Mouse (Mus musculus) limb, embryonic 10.5 days (tissue): ENCODE results near the gene Ifna5. TPM values are rescaled to one million over a fixed set of nuclear protein-coding genes. Genes with fewer than 3 reads are reported as not detected.
"Not testable (repeated sequence)": the region's sequence is repeated elsewhere in the genome, so short reads cannot be mapped to it uniquely, and the experiment has no call there.

ENCODE experiments used
- DNase-seq: peaks from one replicate; pipeline ENCODE4 v3.0.0-alpha.2; 2017; ENCODE audit warnings: low spot score
- H3K27ac ChIP-seq: fragments of 300-500 bp; sonication (generic); 2 replicates; pipeline ENCODE4 v1.5.1; 2016; ENCODE audit warnings: mild to moderate bottlenecking
- H3K27me3 ChIP-seq: fragments of 300-500 bp; sonication (generic); 2 replicates; pipeline ENCODE4 v1.6.1; 2016; ENCODE audit warnings: low read depth, mild to moderate bottlenecking; ENCODE audit not compliant: poor library complexity, severe bottlenecking
- H3K36me3 ChIP-seq: fragments of 300-500 bp; sonication (generic); 2 replicates; pipeline ENCODE4 v1.6.1; 2016; ENCODE audit warnings: mild to moderate bottlenecking, moderate library complexity
- H3K4me1 ChIP-seq: fragments of 300-500 bp; sonication (generic); 2 replicates; pipeline ENCODE4 v1.6.1; 2016
- H3K4me3 ChIP-seq: fragments of 300-500 bp; sonication (generic); 2 replicates; pipeline ENCODE4 v1.5.1; 2016; ENCODE audit warnings: mild to moderate bottlenecking, moderate library complexity
- H3K9me3 ChIP-seq: fragments of 300-500 bp; sonication (generic); replicated peaks from 2 replicates; pipeline ENCODE4 v1.6.1; 2016; ENCODE audit warnings: mild to moderate bottlenecking
- WGBS: fragments of 180-500 bp; shearing (Covaris S2); methylation state at CpG from one replicate; pipeline ENCODE4 v1.1.7; 2016; 5-methylcytosine and 5-hydroxymethylcytosine counted together
- polyA plus RNA-seq: library from polyadenylated mRNA; unstranded; fragments of >200 nt; fragmentation: Nextera tagmentation; extraction: Ambion mirVana; gene quantifications from 2 replicates; pipeline ENCODE4 v1.2.1, GENCODE M21; 2016

The Ifna5 gene
- not detected in 2 replicates for polyA plus RNA-seq

DNA sequence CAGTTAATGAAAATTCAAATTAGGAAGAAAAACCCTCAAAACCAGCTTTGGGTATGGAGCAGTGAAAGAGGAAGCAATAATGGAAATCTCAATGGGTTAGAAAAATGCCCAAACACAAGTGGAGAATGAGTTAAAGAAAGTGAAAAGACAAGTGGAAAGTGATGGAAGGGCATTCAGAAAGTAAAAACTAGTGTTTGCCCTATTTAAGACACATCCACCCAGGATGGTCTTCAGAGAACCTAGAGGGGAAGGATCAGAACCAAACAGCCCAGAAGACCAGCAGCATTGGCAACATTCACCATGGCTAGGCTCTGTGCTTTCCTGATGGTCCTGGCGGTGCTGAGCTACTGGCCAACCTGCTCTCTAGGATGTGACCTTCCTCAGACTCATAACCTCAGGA lies at the start of gene Ifna5:
Ifna5 (plus strand) TSS at position 301 of the 400 bp plus-strand sequence.
- not testable (repeated sequence) for H3K4me1 ChIP-seq, H3K27ac ChIP-seq, DNase-seq, H3K36me3 ChIP-seq, H3K27me3 ChIP-seq, H3K4me3 ChIP-seq, H3K9me3 ChIP-seq
- 85% methylated on average over 1 of the region's 1 CpGs for WGBS

- not testable (repeated sequence) for H3K36me3 ChIP-seq, H3K9me3 ChIP-seq, H3K4me3 ChIP-seq, DNase-seq, H3K27ac ChIP-seq, H3K4me1 ChIP-seq, H3K27me3 ChIP-seq
- WGBS, result 0% methylated on average over 4 of the region's 28 CpGs
These were observed 46.9 kb upstream of the Ifna5 start, which contains the start of gene Gm13277 for GRCm38 (mm10) chr4:88788402-88788801. TSS of gene Gm13277 (plus strand) at chr4:88788632.

GRCm38 (mm10) chr4:88791250-88791649 lies 44.1 kb upstream of the Ifna5 start, which contains the start of gene Gm13278:
TSS of gene Gm13278 (plus strand) at chr4:88791550.
- not testable (repeated sequence) for H3K36me3 ChIP-seq, H3K27me3 ChIP-seq, H3K4me3 ChIP-seq, H3K4me1 ChIP-seq, H3K27ac ChIP-seq, DNase-seq, H3K9me3 ChIP-seq
- WGBS, result no CpG with 5 or more reads among the region's 28 CpGs

- H3K9me3 ChIP-seq, H3K27ac ChIP-seq, DNase-seq, H3K4me1 ChIP-seq, H3K4me3 ChIP-seq, H3K36me3 ChIP-seq, H3K27me3 ChIP-seq: not testable (repeated sequence)
- WGBS, result 2% methylated on average over 21 of the region's 52 CpGs
These were observed 41.2 kb upstream of the Ifna5 start, which contains the start of gene Gm13275 for GRCm38 (mm10) chr4:88793936-88794675. TSS of gene Gm13275 (plus strand) at chr4:88794487.

DNA sequence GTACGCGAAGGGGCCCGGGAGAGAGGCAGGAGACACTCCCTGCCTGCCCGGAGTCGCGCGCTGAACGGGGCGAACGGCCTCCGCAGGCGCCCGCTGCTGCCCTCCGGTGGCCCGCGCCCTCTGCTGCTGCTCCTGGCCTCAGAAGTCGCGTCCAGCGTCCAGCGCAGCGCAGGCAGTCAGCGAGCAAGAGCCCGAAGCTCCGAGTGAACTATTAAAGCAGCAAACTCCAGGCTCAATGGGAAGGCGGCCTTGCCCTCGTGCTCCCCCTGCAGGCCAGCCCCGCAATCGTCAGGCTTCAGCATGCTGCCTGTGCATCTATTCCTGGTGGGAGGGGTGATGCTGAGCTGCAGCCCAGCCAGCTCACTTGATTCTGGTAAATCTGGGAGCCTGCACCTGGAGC lies 38.2 kb upstream of the Ifna5 start, which contains the start of gene Gm13279:
Gm13279 (plus strand) TSS at position 301 of the 400 bp plus-strand sequence.
- not testable (repeated sequence) for DNase-seq, H3K4me1 ChIP-seq, H3K27me3 ChIP-seq, H3K9me3 ChIP-seq, H3K36me3 ChIP-seq, H3K4me3 ChIP-seq, H3K27ac ChIP-seq
- no CpG with 5 or more reads among the region's 28 CpGs for WGBS

- not testable (repeated sequence) for H3K9me3 ChIP-seq, H3K4me3 ChIP-seq, H3K4me1 ChIP-seq, DNase-seq, H3K36me3 ChIP-seq, H3K27me3 ChIP-seq, H3K27ac ChIP-seq
- WGBS, result 9% methylated on average over 6 of the region's 7 CpGs
These were observed 36.0 kb upstream of the Ifna5 start, which contains the start of gene Gm13285 for GRCm38 (mm10) chr4:88799365-88799764. TSS of gene Gm13285 (plus strand) at chr4:88799665.

DNA sequence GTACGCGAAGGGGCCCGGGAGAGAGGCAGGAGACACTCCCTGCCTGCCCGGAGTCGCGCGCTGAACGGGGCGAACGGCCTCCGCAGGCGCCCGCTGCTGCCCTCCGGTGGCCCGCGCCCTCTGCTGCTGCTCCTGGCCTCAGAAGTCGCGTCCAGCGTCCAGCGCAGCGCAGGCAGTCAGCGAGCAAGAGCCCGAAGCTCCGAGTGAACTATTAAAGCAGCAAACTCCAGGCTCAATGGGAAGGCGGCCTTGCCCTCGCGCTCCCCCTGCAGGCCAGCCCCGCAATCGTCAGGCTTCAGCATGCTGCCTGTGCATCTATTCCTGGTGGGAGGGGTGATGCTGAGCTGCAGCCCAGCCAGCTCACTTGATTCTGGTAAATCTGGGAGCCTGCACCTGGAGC lies 32.4 kb upstream of the Ifna5 start, which contains the start of gene Gm13287:
Gm13287 (plus strand) TSS at position 301 of the 400 bp plus-strand sequence.
- H3K4me1 ChIP-seq, H3K4me3 ChIP-seq, DNase-seq, H3K27ac ChIP-seq, H3K9me3 ChIP-seq, H3K36me3 ChIP-seq: not testable (repeated sequence)
- no CpG with 5 or more reads among the region's 29 CpGs for WGBS
- H3K27me3 ChIP-seq, result peaks cover 10% of the 10 kb centered on the region

GRCm38 (mm10) chr4:88805231-88805630 lies 30.1 kb upstream of the Ifna5 start, which contains the start of gene Gm13288:
TSS of gene Gm13288 (plus strand) at chr4:88805531.
- peaks cover 10% of the 10 kb centered on the region for H3K27me3 ChIP-seq
- WGBS, result no CpG with 5 or more reads among the region's 8 CpGs
- H3K4me1 ChIP-seq, DNase-seq, H3K27ac ChIP-seq, H3K36me3 ChIP-seq, H3K4me3 ChIP-seq, H3K9me3 ChIP-seq: not testable (repeated sequence)

- not testable (repeated sequence) for H3K36me3 ChIP-seq, H3K4me3 ChIP-seq, DNase-seq, H3K27ac ChIP-seq, H3K4me1 ChIP-seq, H3K9me3 ChIP-seq
- peaks cover 10% of the 10 kb centered on the region for H3K27me3 ChIP-seq
- WGBS, result 0% methylated on average over 10 of the region's 34 CpGs
These were observed 29.6 kb upstream of the Ifna5 start for GRCm38 (mm10) chr4:88805761-88806160.

DNA sequence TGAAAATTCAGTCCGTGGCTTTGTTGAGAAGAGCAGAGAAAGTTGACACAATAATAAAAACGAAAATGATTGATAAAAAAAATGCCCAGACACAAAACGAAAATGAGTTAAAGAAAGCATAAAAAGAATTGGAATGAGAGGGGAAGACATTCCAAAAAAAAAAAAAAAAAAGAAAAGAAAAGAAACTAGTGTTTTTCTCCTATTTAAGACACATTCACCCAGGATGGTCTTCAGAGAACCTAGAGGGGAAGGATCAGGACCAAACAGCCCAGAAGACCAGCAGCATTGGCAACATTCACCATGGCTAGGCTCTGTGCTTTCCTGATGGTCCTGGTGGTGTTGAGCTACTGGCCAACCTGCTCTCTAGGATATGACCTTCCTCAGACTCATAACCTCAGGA lies 19.4 kb upstream of the Ifna5 start, which contains the start of gene Ifna7:
Ifna7 (plus strand) TSS at position 301 of the 400 bp plus-strand sequence.
- no peak within 1 kb of the TSS for H3K27ac ChIP-seq
- H3K36me3 ChIP-seq, result no peaks in the 10 kb centered on the region
- H3K4me1 ChIP-seq, result no peaks in the 10 kb centered on the region
- no peak for DNase-seq
- H3K27me3 ChIP-seq, result no peaks in the 10 kb centered on the region
- 61% methylated on average over 3 of the region's 3 CpGs for WGBS
- H3K4me3 ChIP-seq, result no peak within 1 kb of the TSS
- no peaks in the 10 kb centered on the region for H3K9me3 ChIP-seq

DNA sequence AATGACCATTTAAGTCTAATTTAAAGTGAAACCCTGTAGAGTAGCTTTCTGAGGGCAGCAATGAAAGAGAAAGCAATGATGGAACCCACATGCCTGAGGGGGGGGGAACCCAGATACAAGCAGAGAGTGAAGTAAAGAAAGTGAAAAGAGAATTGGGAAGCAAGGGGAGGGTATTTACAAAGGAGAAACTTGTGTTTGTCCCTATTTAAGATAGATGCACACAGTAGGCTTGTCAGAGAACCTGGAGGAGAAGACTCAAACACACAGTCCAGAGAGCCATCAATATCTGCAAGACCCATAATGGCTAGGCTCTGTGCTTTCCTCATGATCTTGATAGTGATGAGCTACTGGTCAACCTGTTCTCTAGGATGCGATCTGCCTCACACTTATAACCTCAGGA lies 15.7 kb upstream of the Ifna5 start, which contains the start of gene Ifna11:
Ifna11 (plus strand) TSS at position 301 of the 400 bp plus-strand sequence.
- DNase-seq, result no peak

GRCm38 (mm10) chr4:88822995-88823394 lies 12.3 kb upstream of the Ifna5 start:
- H3K27ac ChIP-seq, result no peak overlapping the region

More for the DNA sequence above, 15.7 kb upstream of the Ifna5 start, which contains the start of gene Ifna11:
- no peaks in the 10 kb centered on the region for H3K4me1 ChIP-seq
- H3K9me3 ChIP-seq, result no peaks in the 10 kb centered on the region
- no peak within 1 kb of the TSS for H3K27ac ChIP-seq
- H3K36me3 ChIP-seq, result no peaks in the 10 kb centered on the region
- 82% methylated on average over 1 of the region's 1 CpGs for WGBS
- H3K4me3 ChIP-seq, result no peak within 1 kb of the TSS
- H3K27me3 ChIP-seq, result no peaks in the 10 kb centered on the region

DNA sequence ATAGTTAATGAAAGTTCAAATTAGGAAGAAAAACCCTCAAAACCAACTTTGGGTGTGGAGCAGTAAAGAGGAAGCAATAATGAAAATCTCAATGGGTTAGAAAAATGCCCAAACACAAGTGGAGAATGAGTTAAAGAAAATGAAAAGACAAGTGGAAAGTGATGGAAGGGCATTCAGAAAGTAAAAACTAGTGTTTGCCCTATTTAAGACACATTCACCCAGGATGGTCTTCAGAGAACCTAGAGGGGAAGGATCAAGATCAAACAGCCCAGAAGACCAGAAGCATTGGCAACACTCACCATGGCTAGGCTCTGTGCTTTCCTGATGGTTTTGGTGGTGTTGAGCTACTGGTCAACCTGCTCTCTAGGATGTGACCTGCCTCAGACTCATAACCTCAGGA lies 8.2 kb upstream of the Ifna5 start, which contains the start of gene Ifna6:
Ifna6 (plus strand) TSS at position 301 of the 400 bp plus-strand sequence.
- H3K9me3 ChIP-seq, DNase-seq, H3K4me1 ChIP-seq, H3K36me3 ChIP-seq, H3K27me3 ChIP-seq, H3K4me3 ChIP-seq, H3K27ac ChIP-seq: not testable (repeated sequence)

More at GRCm38 (mm10) chr4:88822995-88823394, 12.3 kb upstream of the Ifna5 start:
- Histone ChIP-seq H3K4me3 (no peak overlapping the region), H3K36me3 (no peaks in the 10 kb centered on the region), H3K9me3 (no peaks in the 10 kb centered on the region), H3K27me3 (no peaks in the 10 kb centered on the region), H3K4me1 (no peaks in the 10 kb centered on the region)
- 28% methylated on average over 4 of the region's 4 CpGs for WGBS
- DNase-seq, result no peak
